Mouse (Mus musculus): ENCODE results near the gene Pheta1.

Pheta1 gene

DNA sequence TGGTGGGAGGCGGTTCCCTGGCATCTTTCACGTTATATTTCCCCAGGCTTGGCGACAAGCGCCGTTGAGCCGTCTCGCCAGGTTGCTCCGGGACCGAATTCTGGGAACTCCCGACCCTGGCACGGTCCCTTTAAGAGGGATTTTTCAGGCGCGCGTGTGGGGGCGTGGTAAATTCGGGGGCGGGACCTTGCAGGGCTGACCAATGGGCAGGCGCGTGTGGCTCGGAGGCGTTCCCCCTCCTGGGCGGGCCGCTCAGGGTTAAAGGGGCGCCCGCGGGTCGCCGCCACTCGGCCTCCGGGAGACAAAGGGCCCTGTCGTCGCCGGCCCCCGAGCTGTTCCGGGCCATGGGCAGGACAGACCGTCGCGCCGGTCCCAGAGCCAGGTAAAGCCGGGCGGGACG lies at the start of gene Pheta1:
TSS of gene Pheta1 (plus strand) at position 242 of the 400 bp plus-strand sequence.
- peak; percentile 92 for DNase-seq (ENCODE audit: low read depth, low spot score)

DNA sequence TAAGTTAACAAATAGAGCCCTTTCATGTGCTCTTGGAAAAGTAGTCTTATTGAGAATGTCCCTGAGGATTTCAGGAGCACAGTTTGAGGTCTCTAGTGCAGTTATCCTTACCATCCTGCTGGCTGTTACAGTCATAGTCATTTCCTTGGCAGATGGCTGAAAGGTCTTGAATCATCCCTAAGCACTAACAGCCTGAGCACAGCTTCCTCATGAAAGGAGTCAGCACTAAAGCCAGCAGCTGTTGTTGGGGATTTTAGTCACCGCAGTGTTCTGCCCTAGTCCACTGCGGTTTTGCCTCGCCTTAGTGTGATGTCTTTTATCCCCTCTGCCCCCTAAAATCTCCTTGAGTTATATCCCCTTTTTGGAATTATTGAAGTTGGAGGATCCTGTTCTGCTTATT lies 41.6 kb upstream of the Pheta1 start:
- no peak for DNase-seq (ENCODE audit: low read depth, low spot score)

DNA sequence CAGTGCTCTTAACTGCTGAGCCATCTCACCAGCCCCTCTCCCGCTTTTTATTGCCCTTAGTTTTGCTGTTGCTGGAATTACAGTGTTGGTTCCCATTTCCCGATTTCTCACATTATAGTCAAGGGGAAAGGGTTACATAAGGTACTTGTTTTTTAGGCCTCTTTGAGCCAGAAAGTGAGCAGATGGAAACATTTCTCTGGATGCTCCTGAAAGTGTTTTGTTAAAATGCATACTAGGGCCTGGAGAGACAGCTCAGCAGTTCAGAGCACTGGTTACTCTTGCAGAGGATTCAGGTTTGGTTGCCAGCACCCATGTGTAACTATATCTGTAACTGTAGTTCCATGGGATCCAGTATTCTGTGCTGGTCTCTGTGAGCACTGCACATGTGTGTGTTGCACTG lies 40.6 kb upstream of the Pheta1 start:
- no peak for DNase-seq (ENCODE audit: low read depth, low spot score)

DNA sequence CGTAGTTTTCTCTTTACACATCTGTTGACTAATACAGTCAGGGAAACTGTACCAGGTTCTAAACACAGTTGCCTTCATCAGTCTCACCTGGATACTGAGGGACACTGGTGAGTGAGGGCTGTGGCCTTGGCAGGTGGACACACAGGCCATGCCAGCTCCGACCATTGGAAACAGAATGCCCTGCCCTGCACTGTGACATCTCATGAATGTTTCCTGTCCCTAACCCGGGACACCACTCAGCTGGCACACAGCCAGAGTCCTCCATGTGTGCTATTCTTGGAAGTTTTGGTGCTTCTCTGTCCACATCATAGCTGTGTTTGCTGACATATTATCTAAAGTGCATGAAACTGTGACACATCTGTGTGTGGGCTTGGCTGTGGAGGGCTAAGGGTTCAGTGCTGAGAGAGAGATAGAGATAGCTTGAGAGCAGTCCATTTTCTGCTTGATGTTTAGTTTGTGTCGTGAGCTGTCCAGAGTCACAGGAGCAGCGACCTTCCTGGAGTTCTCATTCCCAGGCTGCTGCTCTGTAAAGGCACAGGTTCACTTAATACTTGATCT lies 39.0 kb upstream of the Pheta1 start:
- DNase-seq (ENCODE audit: low read depth, low spot score), result no peak

DNA sequence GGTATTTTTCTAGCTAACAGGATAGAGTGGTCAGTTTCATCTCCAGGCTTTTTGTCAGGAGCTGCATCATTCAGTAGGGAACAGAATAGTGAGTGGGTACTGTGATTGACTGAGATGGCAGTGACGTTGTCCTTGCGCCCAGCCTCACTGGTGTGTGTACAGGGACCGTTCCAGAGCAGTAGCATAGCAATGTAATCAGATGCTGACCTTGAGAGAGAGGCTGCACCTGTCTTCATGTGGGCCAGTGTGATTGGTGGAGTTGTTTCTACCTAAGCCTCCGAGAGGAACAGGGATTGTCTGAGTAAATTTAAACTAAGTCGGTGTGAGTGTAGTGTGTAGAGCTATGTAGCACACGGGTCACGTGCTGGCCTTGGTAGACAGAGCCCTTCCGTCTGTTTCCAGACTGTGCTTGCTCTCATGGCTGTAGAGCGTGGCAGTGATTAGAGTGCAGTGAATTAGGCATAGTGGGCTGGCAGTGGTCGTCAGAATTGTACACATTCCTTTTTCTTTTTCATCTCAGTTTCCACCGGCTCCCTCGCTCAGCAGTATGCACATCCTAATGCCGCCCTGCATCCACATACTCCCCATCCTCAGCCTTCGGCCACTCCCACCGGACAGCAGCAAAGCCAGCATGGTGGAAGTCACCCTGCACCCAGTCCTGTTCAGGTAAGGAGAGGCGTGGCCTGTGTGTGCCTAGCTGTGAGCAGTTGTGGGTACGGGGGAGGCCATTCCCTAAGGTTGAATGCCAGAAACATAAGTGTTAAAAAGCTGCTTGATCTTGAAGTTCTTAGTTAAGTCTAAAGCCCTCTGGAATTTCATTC lies 38.2 kb upstream of the Pheta1 start:
- no peak for DNase-seq (ENCODE audit: low read depth, low spot score)

DNA sequence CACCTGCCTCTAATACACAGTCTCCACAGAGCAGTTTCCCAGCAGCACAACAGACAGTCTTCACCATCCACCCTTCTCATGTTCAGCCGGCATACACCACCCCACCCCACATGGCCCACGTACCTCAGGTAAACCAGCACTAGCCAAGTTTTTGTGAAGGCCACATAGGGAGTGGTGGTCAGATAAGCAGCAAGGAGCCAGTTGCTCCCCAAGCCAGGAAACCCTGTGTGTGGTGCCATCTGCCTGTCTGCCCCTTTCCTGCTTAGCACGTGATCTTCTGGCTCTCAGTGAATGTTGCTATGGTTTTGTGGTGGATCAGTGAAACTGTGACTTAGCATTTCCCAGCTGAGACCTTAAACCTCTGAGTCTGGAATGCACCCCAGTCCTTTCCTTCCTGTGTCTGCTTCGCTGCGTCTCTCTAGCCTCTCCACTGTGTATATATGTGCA lies 37.3 kb upstream of the Pheta1 start:
- DNase-seq (ENCODE audit: low read depth, low spot score), result peak; percentile 29

DNA sequence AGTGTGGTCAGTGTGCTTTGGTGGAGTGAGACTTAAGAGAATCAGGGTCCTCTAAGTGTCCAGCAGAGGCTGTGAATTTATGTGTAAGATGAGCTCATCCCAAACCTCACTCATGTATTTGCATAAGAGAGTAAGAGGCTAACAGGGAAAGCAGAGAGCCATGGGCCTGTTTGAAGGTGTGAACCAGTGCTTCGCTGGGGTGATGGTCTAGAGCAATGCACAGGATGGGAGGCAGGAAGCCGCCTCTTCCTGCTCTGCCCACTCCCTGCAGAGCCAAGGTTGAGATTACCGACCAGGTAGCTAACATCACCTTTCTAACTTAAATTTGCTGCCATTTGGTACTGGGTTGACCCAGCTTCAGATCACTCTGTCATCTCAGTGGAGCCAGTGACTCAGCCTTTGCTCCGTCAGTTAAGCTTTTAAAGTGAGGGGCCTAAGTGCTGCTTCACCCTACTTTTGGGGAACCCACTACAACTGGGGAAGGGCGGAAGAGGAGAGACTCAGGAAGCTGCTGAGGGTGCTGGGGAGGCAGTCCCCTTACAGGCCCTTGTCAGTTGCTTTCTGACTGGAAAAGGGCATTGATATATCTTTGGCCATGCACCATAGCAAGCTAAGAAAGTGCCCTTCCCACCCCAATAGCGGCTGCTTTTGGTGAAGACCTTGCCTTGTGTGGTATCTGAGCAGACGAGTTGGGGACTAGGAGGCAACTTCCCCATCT lies 36.1 kb upstream of the Pheta1 start:
- peak; percentile 44 for DNase-seq (ENCODE audit: low read depth, low spot score)

DNA sequence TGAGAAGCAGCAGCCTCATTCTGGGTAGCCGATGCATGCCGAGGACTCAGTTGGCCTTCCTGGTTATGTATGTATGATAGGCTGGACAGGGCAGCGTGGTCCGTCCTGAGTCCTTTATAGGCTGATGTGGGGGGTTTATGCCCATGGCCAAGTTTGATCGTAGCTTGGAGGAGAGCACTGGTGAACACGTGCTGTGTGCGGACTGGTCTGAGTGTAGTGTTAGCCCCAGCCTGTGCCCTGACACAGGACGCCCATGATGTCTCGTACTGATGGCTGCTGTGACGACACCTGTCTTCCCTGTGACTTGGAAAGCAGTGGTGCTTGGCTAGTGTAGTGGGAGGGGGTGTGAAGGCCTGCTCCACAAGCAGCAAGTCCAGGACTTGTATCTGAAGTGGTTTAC lies 35.0 kb upstream of the Pheta1 start:
- DNase-seq (ENCODE audit: low read depth, low spot score), result no peak

DNA sequence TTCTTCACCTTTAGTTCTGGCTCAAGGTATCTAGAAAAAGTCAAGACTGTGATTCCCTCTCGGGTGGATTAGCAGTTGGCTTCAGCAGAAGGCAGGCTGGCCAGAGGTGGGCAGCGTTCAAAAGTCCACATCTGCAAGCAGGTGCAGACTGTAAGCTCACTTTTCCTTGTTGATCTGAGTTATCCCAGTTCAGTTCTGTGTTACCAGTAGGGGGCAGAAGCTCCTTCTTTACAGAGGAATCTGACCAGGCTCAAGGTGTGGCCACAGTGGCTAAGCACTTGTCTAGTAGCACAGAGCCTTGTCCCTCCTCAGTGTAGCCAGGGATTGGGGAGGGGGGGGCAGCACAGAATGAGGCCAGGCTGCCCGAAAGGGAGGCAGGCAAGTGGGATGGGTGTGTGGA lies 33.7 kb upstream of the Pheta1 start:
- DNase-seq (ENCODE audit: low read depth, low spot score), result peak; percentile 61

DNA sequence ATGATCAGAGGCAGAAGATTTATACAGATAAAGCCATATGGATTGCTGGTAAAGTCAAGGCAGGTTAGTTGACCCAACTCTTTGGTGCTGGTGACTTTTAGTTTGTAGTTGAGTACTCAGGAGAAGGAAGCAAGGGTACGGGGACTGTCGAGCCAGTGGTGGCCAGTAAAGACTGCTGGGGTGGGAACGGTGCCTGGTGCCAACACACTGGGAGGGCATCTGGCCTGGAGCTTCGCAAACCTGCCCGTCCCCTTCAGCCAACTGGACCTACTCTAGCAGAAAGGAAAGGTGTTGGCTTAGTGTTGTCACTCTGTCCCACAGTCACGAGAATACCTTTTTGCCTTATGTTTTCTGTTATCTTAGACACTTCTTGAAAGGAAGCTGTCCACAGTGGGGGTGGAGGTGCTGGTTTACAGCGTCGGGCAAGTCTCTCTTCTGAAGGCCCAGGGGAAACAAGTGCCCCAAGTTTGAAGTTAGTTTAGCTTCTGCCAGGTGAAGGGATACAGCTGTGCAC lies 32.9 kb upstream of the Pheta1 start:
- no peak for DNase-seq (ENCODE audit: low read depth, low spot score)

DNA sequence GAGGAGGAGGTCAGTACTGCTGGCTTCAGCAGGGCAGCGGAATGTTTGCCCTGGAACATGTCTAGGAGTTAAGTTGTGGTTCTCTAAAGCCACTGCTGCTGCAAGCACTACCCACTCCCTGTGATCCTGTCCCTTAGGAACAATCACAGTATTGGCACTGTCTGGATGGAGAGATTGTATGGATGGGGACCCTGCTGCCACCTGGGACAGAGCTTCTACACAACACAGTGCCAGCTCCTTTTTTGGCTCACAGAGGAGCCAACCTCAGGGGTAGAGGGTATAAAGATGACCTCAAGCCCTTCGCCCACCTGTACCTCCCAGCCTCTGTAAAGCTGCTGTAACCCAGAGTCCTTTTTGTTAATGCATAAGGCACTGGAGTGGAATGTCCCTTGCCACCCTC lies 32.2 kb upstream of the Pheta1 start:
- no peak for DNase-seq (ENCODE audit: low read depth, low spot score)

DNA sequence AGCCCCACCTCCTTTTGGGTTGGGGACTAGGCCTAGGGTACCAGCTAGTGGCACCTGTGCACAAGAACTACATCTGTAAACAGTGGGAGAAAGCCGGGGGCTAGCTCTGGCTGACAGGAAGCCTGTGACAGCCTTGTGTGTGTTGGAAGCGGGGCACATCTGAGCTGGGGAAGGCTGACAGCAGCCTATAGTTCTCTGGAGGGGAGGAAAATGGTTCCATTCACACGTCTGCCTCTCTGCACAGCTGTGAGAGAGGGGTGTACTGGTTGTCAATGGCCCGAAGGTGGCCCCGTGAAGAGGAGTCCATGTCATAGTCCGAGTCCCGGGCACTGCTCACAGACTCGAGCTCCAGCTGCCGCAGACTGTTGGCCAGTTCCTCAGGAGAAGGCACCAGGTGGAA lies 31.2 kb upstream of the Pheta1 start:
- DNase-seq (ENCODE audit: low read depth, low spot score), result no peak

DNA sequence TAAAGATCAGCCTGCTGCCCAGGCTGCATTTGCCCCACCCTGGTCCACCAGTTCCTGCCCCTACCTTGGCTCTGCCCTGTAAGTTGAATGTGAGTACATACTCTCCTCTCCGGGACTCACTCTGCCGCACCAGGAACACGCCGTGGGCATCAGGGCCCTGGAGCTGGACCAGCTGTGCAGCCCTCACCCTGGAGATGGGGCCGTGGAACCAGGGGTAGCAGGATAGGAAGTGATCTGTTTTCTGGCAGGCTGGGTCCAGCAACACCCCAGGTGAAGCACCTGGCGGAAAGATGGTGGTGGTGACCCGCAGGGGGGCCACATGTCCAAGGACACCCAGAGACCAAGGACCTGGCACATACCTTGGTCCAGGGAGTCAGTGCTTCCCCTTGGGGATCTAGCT lies 30.4 kb upstream of the Pheta1 start:
- no peak for DNase-seq (ENCODE audit: low read depth, low spot score)

DNA sequence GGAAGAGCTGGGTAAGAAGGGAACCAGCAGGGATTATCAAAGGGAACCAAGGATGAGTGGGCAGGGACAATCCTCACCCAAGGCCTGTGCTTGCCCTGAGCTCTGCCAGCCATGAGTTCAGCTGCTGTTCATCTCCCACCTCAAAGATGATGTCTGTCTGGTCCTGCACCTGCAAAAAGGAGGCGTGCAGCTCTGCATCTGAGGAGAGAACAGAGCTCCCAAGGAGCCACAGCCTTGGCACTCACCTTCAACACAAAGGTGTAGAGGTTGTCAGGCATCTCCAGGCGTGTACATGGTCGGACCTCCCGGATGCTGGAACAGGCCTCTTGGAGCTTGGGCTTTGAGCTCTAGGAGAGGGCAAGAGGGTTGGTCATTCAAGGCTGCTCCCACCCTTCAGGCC lies 29.9 kb upstream of the Pheta1 start:
- no peak for DNase-seq (ENCODE audit: low read depth, low spot score)

DNA sequence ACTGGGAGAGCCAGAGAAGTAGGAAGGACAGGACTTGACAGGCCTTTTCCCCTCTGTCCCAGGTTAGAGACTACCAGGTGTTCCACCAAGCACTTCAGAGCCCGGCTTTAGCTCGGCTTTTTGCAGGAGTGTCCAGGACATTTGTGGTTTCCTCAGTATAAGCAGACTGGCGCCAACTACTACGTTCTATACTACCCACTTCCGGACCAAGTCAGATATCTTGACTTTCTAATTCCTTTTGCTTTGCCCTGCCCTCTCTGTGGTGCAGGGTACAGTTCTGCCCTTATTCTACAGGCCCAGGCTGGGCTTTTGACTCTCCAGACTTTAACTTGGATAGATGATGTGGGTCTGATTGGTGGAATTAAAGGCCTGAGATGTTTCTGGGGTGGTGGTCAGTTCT lies 29.2 kb upstream of the Pheta1 start:
- DNase-seq (ENCODE audit: low read depth, low spot score), result peak; percentile 33

DNA sequence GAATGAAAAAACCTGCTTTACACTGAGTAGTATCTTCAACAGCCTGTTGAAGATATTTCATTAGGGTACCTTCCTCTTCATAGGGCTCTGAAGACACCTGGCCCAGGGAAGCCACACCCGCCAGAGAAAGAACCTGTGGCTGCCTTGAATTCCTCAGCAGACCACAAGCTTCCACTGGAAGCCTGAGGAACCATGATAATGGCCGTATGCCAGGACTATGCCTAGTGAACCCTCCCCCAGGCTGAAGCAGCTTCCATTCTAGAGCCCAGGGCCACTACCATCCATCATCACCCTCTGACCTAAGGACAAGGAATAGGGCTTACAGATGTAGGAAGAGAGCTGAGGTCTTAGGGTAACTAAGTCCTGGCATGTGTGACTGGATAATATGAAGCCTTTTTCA lies 28.6 kb upstream of the Pheta1 start:
- DNase-seq (ENCODE audit: low read depth, low spot score), result no peak

DNA sequence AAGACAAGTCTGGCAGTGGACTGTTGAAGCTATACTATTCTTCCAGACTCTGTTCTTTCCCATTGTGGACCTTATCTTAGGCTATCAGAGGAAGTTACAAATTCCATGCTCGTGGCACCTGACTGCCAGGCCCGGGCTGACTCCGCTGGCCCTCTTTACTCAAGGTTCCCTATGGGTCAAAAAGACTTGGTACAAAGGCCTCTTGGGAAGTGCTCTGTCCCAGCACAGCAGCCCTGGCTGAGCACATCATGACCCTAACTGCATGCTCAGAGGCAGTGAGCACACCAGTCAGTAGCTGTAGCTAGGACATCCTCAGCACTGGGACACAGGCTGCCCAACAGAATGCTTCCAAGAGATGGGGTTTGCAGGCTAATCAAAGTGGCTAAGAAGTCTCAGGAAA lies 28.1 kb upstream of the Pheta1 start:
- no peak for DNase-seq (ENCODE audit: low read depth, low spot score)

DNA sequence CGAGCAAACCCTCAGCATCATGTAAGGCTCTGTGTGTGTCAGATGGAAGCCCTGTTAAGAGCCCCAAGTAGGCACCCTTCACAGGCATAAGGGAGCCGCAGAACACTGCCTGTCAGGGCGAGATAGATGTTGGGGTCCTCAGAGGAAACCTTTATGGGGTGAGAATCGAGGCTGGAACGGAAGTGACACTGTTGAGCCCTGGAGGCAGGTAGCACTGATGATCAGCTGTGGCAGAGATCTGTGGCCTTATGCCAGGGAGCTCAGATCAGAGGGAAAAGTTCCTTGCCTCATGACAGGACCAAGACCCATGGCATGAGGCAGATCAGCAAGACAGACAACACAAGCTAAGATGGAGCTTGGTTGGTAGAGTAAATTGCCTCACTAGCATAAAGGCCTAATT lies 27.7 kb upstream of the Pheta1 start:
- no peak for DNase-seq (ENCODE audit: low read depth, low spot score)

DNA sequence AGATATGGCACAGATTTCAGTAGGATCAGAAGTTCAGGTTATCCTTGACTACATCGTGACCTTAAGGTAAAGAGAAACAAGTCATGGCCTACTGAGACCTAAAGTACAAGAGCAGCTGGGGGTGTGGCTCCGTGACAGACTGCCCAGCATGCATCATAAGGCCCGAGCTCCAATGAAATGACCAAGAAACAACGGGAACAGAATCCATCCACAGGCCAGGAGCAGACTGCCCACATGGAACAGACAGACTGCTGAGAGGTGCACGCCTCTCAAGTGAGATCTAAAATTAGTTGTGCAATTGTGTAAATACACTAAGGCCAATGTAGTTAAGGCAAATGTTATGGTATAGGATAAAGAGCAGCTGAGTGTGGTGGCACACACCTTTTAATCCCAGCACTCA lies 27.2 kb upstream of the Pheta1 start:
- DNase-seq (ENCODE audit: low read depth, low spot score), result no peak

DNA sequence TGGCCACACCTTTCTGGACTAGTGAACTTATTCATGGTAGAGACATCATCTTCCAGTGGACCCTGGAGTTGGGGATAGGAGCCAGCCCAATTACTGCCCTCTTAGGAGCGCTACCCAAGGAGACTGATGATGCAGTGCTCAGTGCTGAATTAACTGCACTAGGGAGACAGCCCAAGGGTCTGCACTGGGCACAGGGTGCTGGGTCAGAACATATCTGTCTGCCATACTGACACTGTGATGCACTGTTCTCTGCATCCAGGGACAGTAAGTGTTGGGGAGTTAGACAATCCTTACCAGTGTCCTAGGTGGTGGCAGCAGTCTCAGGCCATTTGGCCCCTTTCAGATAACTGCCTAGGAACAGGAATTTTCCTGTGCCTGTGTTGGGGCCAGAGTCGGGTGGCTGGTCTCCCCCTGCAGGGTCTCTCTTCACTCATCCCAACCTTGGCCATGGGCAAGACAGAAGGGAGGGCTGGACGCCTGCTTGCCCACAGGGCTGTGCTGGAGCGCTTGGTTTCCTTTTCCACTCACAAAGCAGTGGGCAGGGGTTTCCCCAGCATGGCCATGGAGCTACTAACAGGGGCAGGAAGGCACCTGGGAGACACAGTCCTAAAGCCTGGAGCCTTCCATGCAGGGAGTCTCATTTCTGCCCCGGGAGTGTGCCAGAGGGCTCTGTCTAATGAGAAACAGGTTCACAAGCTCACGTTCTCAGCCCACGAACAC lies 25.8 kb upstream of the Pheta1 start:
- no peak for DNase-seq (ENCODE audit: low read depth, low spot score)

DNA sequence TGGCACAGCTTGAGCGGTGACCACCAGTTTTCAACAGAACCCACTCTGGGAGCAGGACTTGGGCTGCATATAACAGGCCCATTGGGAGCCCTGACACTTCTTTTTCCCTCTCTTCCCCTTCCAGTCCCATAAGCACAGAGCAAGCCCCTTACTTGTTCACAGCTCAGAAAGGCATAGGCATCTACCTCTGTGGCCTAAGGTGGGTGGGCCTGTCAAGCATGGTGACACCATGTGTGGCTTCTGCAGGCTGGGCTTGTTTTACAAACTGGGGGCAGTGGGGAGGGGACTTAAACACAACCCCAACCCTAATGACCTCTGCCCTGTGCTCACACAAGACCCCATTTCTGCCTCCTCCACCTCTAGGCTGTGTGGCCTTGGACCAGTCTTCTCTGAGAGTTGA lies 25.1 kb upstream of the Pheta1 start:
- no peak for DNase-seq (ENCODE audit: low read depth, low spot score)

DNA sequence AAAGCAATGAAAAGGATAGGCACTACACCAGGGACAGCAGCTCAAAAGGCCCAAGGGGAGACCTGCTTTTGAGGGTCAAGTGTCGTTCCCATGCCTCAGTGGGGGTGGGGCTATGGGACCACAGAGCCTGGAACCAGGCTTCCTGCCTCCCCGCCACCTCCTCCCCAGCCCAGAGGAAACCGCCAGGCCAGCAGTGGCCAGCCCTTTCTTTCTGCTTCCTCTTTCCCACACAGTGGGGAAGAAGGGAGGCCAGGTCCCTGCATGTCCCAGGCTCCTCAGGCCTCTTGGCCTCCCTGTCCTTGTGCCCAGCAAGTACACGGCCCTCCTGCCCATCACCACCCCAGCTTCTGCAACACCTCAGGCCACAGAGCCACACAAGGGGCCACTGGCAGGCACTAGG lies 24.7 kb upstream of the Pheta1 start:
- DNase-seq (ENCODE audit: low read depth, low spot score), result no peak

Data from CD4-positive, CD25-positive, alpha-beta regulatory T cell, adult 2 months (primary cell).